Mouse (Mus musculus) cerebellum, adult 2 months (tissue): ENCODE results near the gene Oprl1.

ENCODE experiments used
- CTCF ChIP-seq: fragments of 200-500 bp; IDR thresholded peaks from 2 replicates; pipeline ENCODE4 v1.5.1; 2011; ENCODE audit warnings: low read depth, mild to moderate bottlenecking, control low read depth, low read length, moderate library complexity, borderline replicate concordance; ENCODE audit not compliant: insufficient read depth
- POLR2A ChIP-seq: fragments of 200-500 bp; IDR thresholded peaks from 2 replicates; pipeline ENCODE4 v1.6.1; 2011; ENCODE audit warnings: low read length, control low read depth, borderline replicate concordance; ENCODE audit not compliant: insufficient read depth

- TF ChIP-seq CTCF (no peak), POLR2A (no peak)
Measured at GRCm38 (mm10) chr2:181670913-181671311, 43.9 kb upstream of the Oprl1 start.
